Mouse (Mus musculus): ENCODE data around the gene Ptpn3.

Gene Ptpn3

DNA sequence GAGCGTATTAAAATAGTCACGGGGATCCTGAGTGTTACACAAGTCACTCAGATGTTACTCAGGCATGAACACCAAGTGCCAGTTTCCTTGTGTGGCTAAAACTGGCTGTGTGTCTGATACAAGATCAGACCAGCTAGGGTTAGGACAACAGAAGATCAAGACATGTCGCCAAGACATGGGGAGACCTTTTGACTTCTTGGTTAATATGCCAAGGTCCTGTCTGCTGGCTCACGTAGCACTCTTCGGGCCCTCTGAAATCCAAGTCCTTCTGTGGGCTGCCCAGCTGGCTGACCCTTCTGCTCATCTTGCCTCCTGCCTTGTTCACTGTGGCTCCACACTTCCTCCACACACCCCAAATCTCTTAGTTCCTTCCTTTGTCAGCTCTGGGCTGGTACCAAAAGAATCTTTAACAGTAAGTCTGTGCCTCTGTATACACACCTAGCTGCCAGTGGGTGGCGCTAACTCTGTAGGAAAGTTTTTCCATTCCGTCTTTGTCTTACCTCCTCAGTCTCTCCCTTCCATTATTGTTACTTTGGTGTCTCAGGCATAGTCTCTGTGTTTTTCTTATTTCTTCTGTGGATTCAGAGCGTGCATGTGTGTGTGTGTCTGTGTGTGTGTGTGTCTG, 38.5 kb downstream of the Ptpn3 start:
- no peak for DNase-seq (ENCODE audit: low spot score in 2 of 2)

- DNase-seq (ENCODE audit: low spot score in 2 of 2) = no peak
Measured at GRCm38 (mm10) chr4:57262451-57262850, 39.2 kb downstream of the Ptpn3 start.

DNA sequence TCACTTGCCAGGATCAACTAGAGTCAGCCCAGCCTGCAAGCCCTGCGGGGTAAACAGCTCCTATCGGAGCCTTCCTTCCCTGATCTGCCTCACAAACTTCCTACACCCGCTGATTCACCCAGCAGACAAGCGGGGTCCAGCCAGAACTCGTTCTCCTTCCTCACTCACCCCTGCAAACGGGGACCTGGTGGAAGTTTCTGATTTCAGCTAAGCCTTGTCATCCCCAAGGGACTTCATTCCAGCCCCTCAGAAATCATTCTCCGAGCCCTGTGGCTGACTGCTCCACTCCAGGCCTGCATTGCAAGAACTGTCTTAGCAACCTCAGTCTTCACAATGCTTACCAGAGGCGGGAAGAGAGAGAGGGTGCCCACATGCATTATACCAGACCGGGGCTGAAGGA, 39.8 kb downstream of the Ptpn3 start:
- DNase-seq (ENCODE audit: low spot score in 2 of 2) = no peak

DNA sequence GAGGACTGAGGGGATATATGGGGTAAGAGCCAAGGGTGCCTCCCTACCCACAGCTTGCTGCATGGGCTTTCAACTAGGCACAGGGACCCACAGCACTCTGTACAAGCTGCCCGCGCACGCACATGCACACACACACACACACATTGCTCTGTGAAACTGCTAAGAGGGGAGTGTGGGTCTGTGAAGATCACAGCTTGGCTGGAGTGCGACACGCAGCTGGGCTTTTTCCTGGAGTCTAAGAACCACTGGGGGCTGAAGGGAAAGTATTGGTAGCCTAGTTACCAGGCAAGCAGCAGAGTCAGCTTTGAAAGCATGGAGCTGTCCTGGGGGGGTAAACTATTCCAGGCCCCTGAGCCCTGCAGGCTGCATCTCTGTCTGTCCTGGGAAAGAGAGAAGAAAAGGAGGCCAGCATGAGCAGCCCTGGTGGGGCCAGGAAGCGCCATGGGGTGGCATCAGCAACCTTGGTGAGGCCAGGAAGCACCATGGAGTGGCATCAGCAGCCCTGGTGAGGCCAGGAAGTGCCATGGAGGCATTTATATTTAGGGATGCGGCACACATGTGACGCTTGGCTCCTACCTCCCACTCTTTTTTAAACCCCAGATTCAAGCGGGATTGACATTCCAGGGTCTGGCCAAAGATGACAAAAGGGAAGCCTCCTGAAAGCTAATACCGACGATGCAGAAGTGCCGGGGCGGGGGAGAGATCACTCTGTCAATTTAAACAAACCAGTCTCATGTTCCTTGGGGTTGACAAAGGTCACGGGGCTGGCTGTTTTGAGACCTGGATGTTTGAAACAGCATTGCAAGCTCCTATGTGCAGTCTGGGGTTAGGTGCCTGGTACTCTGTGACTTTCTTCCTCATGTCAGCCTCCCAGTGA, 43.2 kb downstream of the Ptpn3 start:
- DNase-seq (ENCODE audit: low spot score in 2 of 2) = no peak

GRCm38 (mm10) chr4:57257409-57257808, 44.2 kb downstream of the Ptpn3 start:
- DNase-seq (ENCODE audit: low spot score in 2 of 2) = no peak

DNA sequence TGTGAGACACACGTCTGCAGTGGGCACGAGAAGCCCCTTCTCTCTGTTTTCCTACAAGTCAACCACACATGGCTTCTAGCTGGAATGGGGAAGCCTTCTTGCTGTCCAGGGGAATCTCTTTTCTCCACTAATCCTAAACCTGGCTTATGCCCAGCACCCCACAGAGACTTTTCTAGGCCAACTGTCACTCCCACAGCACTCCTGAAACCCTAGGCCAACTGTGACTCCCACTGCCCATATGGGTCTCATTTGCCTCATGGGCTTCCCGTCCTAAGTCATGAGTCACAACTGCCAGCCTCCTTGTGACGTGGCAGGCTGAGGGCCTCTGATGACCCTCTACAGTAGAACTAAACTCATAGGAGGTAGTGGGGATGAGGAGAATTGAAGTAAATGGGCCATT, 44.9 kb downstream of the Ptpn3 start:
- DNase-seq (ENCODE audit: low spot score in 2 of 2) = no peak

- no peak for DNase-seq (ENCODE audit: low spot score in 2 of 2)
Measured at GRCm38 (mm10) chr4:57254412-57254811, 47.2 kb downstream of the Ptpn3 start.

- no peak for DNase-seq (ENCODE audit: low spot score in 2 of 2)
Measured at GRCm38 (mm10) chr4:57250636-57251035, 51.0 kb downstream of the Ptpn3 start.

DNA sequence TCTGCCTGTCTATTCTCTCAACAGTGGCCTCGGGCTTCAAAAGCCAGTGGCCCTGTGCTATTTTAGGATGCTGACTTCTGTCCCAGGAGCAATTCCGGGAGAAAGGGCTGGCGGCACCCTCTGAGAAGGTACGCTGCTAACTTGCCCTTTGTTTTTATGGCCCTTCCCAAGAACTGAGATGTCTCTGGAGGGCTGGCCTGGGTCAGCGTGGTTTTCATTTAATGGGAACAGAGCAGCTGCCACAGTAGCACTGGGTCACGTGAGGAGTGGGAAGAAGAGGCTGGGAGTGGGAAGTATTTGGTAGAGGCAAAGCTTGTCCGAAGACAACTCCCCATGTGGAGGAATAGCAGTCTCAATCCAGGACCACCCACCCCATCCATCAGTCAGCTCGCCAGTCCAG, 52.5 kb downstream of the Ptpn3 start:
- no peak for DNase-seq (ENCODE audit: low spot score in 2 of 2)

GRCm38 (mm10) chr4:57244874-57245273, 56.8 kb downstream of the Ptpn3 start:
- DNase-seq (ENCODE audit: low spot score in 2 of 2) = no peak

- DNase-seq (ENCODE audit: low spot score in 2 of 2) = no peak
Measured at GRCm38 (mm10) chr4:57243312-57243711, 58.3 kb downstream of the Ptpn3 start.

GRCm38 (mm10) chr4:57240934-57241333, 60.7 kb downstream of the Ptpn3 start:
- DNase-seq (ENCODE audit: low spot score in 2 of 2) = peak in 1 of 2 experiments; percentile 24

- DNase-seq (ENCODE audit: low spot score in 2 of 2) = no peak
Measured at GRCm38 (mm10) chr4:57240100-57240499, 61.5 kb downstream of the Ptpn3 start.

- no peak for DNase-seq (ENCODE audit: low spot score in 2 of 2)
Measured at GRCm38 (mm10) chr4:57239112-57239511, 62.5 kb downstream of the Ptpn3 start.

DNA sequence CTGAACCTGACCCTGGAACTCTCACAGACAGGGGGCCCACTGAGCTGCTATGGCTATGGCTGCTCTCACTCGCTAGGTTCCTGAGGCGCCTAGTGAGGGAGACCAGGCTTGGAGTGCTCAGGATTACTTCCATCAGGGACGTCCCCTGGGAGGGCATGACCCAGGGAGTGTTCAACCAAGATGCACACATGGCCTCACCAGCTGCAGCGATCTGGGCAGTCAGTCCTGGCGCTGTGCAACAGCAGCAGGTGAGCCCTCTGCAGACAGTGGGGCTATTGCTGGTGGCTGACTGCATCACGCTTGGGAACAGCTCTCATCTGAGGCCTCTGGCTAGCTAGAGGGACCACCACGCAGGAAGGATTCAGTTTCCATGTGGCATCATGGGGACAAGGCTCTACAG, 63.5 kb downstream of the Ptpn3 start:
- DNase-seq (ENCODE audit: low spot score in 2 of 2) = no peak

DNA sequence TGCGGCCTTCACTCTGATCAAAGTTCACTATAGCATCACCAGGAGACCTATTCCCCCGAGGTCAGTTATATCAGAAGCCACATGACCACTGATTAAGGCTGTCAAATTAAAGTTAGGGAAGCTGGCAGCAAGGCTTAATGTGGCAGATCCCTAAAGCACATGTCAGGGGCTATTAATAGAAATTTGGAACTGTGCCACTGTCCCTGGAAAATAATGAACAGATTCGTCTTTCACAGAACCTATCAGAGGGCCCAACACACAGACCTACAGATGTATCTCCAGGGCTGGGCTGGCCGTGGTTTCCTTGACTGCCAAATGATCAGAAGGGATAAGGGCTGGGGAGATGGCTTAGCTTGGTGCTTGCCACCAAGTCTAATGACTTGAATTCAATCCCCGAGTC, 65.1 kb downstream of the Ptpn3 start:
- DNase-seq (ENCODE audit: low spot score in 2 of 2) = no peak

DNA sequence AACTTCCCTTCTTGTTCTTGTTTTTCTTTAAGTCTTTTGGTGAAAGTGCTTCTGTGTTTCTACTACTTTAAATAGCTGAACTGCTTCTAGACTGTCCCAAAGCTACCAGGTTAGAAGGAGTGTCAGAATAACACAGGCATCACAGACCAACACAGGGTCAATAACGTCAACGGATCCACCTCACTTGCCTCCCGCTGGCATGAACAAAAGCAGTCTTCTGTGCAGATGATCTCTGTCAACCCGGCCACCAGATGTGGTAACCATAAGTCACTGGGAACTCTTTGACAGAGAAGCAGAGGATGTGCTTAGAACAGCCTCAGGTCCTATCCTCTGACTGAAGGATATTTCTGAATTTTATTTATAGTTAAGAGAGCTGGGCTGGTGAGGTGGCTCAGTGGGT, 65.9 kb downstream of the Ptpn3 start:
- DNase-seq (ENCODE audit: low spot score in 2 of 2) = no peak

DNA sequence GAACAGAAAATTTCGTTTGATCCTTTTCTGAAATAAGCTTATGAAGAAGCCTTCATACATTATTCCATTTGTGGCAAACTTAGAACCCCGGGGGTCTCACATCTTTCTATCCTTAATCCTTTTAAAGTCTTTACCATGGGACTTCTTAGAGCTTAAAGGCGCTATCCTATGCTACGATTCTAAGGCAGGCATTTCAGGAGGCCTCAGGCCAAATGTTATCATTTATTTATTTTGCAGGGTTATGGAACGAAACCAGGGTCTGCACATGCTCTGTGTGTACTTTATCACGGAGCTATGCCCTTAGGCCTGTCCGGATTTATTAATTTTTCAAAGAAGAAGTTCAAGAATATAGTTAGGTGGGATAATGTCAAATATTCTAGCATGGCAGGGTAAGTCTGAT, 67.3 kb downstream of the Ptpn3 start:
- DNase-seq (ENCODE audit: low spot score in 2 of 2) = no peak

DNA sequence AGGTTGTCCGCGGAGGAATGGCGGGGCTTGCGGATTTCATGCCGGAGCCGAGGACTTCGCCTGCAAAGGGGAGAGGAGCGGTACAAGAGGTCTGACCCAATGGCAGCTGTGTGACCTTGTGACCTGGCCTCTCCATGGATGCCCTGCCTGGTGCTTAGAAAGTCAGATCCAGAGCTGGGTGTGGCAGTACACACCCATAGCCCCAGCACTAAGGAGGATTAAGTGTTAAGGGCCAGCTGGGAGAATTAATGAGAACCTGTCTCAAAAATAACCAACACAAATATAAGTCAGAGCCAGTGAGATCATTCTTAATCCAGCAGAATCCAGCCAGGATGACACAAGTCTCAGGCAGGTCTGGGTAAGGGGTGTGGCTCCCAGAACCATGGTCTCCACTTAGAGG, 69.2 kb downstream of the Ptpn3 start:
- no peak for DNase-seq (ENCODE audit: low spot score in 2 of 2)

DNA sequence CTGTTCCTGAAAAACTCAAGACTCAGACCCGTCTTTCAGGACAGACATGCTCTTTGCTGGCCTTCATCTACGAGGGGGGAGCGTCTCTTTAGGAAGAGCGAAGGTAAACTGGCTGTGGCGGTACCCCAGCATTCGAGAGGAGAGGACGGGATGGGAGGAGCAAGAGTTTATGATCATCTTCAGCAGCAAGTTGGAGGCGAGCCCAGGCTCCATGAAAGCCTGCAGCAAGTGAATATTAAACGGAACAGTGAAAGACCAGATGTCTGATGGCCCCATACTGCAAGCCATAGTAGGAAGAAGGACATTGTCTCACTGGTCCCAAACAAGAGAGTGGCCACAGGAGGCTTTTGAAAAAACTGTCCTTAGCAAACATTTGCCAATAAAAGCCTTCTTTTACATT, 70.3 kb downstream of the Ptpn3 start:
- no peak for DNase-seq (ENCODE audit: low spot score in 2 of 2)

DNA sequence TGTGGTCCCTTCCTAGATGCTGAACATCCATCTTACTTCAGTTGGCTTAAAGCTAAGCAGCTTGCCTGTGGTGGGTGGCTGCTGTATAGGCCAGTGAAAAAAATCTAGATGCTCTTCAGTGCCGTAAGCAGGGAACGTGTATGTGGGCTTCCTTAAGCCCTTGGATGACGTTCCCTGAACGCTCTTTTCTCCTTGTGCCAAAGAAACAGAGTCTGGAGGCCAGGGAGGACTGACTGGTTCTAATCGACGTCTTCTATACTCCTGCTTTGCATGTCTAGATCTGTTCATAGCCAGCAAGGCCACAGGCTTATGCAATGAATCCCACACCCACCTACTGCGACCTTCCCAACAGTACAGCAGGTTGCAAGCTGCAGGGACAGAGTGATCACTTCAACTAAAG, 71.3 kb downstream of the Ptpn3 start:
- no peak for DNase-seq (ENCODE audit: low spot score in 2 of 2)

DNA sequence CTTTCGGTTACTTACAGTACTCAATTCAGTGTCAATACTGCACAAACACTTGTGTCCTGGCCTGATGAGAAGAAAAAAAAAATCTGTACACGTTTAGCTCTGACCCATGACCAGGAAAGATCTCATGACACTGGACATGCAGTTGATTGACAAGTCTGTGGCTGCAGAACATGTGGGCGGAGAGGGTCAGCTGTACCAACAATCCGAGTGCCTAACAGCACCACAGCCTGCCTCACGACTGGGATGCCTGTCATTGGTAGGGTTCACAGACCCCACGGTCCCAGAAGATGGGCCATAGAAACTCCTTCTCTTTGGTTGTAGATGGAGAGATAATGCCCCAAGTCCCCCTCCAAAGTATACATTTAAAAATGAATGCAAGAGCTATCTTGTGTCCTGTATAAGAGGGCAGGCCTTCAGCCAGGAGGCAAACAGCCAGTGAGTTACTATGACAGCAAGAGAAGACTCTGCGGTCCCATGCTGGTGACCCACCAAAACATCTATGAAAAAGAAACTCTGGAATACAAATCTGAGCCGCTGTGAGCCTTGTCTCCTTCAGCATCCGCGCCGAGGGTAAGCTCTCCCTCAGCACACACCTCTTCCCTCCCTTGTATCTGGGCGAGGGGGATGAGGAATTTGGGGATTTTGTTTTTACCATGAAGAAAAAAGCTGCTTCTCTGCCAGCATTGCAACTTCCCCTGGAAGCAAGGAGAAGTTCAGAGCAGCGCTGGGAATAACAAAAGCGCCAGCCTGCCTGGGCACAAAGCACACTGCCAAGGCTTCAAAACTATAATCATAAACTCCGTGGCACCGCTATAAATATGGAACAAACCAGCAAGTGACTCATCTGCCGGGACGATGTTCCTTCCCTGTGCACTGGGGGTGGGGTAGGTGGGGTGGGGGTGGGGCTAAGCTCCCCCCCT, 72.8 kb downstream of the Ptpn3 start:
- DNase-seq (ENCODE audit: low spot score in 2 of 2) = no peak
